Mouse (Mus musculus): Measurements from ENCODE around the gene Chmp2b.
A peak's percentile ranks its signal among the peaks of the same experiment; 100 is the strongest.

Gene Chmp2b

GRCm38 (mm10) chr16:65561963-65562863 is at the start of gene Chmp2b:
Gene Chmp2b (minus strand): TSS chr16:65562726.
- DNase-seq (ENCODE audit: low read depth, low spot score) = peak; percentile 84

GRCm38 (mm10) chr16:65611678-65612077 is 49.2 kb upstream of the Chmp2b start:
- no peak for DNase-seq (ENCODE audit: low read depth, low spot score)

- DNase-seq (ENCODE audit: low read depth, low spot score) = peak; percentile 13
These were observed 38.3 kb upstream of the Chmp2b start for GRCm38 (mm10) chr16:65600798-65601197.

- no peak for DNase-seq (ENCODE audit: low read depth, low spot score)
These were observed 23.8 kb upstream of the Chmp2b start for GRCm38 (mm10) chr16:65586111-65586865.

GRCm38 (mm10) chr16:65585699-65586098 is 23.2 kb upstream of the Chmp2b start:
- DNase-seq (ENCODE audit: low read depth, low spot score) = no peak

GRCm38 (mm10) chr16:65577298-65578029 is 14.9 kb upstream of the Chmp2b start:
- DNase-seq (ENCODE audit: low read depth, low spot score) = peak; percentile 76

GRCm38 (mm10) chr16:65568853-65569252 is 6.3 kb upstream of the Chmp2b start:
- DNase-seq (ENCODE audit: low read depth, low spot score) = no peak

- DNase-seq (ENCODE audit: low read depth, low spot score) = no peak
These were observed 2.4 kb upstream of the Chmp2b start for GRCm38 (mm10) chr16:65564951-65565350.

- DNase-seq (ENCODE audit: low read depth, low spot score) = no peak
These were observed 1.8 kb upstream of the Chmp2b start for GRCm38 (mm10) chr16:65564306-65564705.

DNA sequence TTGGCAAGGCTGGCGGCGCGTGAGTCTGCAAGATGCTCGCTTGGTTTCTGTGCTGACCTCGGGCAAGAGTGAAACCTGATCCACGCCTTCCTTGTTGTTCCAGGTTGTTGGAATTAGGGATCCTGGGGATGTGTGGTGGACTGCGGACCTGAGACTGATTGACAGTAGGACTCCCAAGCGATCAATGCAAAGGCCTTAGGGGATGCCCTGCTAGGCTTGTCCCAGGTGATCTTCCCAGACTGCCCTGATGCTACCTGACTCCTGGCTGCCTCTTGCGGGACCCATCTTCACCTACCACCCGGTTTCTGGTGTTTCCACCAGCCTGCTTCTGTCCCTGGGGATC is 309 bp upstream of the Chmp2b start:
- no peak for DNase-seq (ENCODE audit: low read depth, low spot score)

DNA sequence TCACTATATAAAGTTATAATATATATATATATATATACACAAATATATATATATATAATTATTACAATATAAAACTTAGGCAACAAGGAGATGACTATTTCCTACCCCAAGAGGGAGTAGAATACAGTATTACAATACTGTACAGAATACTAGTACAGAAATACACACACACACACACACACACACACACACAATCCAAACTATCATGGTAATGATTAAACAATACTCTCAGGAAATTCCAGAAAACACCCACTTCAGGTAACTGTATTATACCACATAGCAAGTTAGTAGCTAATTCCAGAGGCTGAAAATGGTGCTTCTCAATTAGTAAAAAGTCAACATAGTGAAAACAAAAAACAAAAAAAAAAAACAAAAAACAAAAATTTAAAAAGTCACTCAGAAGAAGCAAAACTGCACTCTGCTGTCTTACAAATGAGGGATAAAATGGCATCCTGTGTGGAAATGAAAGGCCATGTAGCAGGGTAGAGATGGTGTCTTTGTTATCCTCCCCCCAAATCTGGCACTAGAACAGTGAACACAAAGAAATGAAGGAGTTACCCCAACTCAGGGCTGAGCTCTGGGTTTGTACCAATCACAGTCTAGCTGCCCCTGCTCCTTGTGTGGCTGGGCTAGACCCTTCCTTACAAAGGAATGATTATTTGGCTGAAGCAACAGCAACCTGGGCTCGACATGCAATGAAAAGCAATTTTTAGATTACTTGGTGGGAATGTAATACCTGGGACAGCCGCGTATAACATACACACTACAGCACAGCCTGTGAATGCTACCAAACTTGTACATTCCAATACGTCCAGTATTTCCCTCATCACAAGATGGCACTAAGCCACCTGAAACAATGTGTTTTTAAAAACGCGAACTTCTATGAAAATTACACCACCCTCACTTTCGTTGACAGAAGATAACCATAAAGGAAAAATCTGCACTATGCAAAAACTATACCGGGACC is 1.2 kb downstream of the Chmp2b start:
- no peak for DNase-seq (ENCODE audit: low read depth, low spot score)

GRCm38 (mm10) chr16:65559591-65559990 is 2.9 kb downstream of the Chmp2b start:
- no peak for DNase-seq (ENCODE audit: low read depth, low spot score)

DNA sequence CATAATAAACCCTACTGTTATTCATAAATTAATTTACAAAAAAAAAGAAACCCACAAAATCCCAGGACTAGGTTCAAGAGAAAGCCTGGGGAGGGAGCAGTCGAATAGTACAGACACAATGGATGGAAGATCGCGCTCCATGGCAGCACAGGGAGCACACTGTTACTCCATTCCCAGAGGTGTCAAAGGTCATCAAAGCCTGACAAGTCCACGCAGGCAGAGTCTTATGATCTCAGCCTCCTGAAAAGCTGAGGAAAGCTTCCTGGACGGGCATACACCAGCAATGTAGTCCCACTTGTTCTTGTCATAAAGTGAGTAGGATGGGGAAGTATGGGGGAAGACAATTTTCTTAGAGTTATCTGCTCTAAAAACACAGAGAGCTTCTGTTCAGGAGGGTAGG is 5.2 kb downstream of the Chmp2b start:
- no peak for DNase-seq (ENCODE audit: low read depth, low spot score)

- DNase-seq (ENCODE audit: low read depth, low spot score) = no peak
These were observed 8.3 kb downstream of the Chmp2b start for GRCm38 (mm10) chr16:65554267-65554666.

DNA sequence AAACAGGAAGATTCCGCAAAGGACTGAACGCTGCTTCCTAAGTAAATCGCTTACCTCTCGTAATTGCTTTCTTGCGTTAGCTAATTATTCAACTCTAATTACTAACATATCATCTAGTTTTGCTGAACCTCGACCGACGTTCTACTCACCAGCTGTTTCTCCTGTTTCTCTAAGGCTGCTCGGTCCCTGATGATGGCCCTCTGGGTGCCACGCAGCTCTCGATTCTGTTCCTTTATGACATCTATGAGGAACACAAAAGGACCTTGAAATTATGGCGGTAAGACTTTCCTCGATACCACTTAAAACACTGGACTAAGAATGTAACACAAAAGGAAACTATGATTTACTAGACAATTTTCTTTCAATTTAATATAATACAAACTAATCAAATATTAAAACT is 11.7 kb downstream of the Chmp2b start:
- DNase-seq (ENCODE audit: low read depth, low spot score) = no peak

- peak; percentile 50 for DNase-seq (ENCODE audit: low read depth, low spot score)
These were observed 13.6 kb downstream of the Chmp2b start for GRCm38 (mm10) chr16:65548960-65549359.

GRCm38 (mm10) chr16:65543676-65544293 is 18.7 kb downstream of the Chmp2b start:
- DNase-seq (ENCODE audit: low read depth, low spot score) = no peak

DNA sequence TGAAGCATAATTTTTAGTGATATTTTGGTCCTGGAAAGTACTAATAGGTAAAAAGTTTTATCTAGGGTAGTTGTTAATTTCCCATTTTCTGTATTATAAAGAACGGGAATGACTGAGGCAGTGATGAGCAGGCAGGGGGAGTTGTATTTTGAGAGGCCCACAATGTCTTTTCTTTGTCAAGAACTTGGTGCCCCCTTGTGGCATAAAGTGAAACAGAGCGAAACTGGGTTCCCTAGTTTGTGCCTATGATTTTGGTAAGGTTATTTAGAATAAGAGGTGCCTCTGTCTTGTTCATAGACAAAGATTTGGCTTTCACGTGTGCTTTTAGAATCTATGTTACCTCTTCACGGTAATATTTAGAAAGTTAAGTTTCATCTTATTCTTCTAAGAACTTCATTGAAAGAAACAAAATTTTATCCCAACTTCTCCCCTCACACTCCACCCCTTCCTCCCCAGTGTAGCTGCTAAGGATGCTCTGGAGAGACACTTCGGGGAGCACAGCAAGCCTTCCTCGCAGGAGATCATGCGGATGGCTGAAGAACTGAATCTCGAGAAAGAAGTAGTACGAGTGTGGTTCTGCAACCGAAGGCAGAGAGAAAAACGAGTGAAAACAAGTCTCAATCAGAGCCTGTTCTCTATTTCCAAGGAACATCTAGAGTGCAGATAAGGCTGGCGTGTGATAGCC is 29.1 kb downstream of the Chmp2b start:
- DNase-seq (ENCODE audit: low read depth, low spot score) = peak; percentile 59

- DNase-seq (ENCODE audit: low read depth, low spot score) = no peak
These were observed 30.9 kb downstream of the Chmp2b start for GRCm38 (mm10) chr16:65531663-65532062.

DNA sequence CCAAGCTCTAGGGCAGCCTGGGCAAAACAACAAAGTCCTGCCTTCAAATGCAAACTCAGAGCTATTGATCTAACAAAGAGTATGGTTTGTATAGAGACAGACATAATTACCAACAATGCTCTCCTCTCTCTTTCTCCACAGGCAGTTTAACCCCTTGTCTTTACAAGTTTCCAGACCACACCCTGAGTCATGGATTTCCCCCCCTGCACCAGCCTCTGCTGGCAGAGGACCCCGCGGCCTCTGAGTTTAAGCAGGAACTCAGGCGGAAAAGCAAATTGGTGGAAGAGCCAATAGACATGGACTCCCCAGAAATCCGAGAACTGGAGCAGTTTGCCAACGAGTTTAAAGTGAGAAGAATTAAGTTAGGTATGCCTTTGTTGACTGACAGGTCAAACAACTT is 32.9 kb downstream of the Chmp2b start:
- DNase-seq (ENCODE audit: low read depth, low spot score) = no peak
